Mouse (Mus musculus) midbrain, embryonic 13.5 days (tissue): ENCODE measurements around the gene Surf1. TPM values are rescaled to one million over a fixed set of nuclear protein-coding genes. Genes with fewer than 3 reads are reported as not detected.

Experiments
- ATAC-seq: fragments of 200-750 bp; cut with Nextera tagmentation; 2 replicates; pipeline ENCODE4 v1.8.0; 2017; ENCODE audit warnings: mild to moderate bottlenecking, moderate TSS enrichment, moderate library complexity
- H3K27ac ChIP-seq: fragments of 300-500 bp; sonication (generic); 2 replicates; pipeline ENCODE4 v1.5.1; 2015; ENCODE audit warnings: inconsistent platforms, mild to moderate bottlenecking, moderate library complexity
- H3K27me3 ChIP-seq: fragments of 300-500 bp; sonication (generic); 2 replicates; pipeline ENCODE4 v1.6.1; 2015; ENCODE audit warnings: mild to moderate bottlenecking, inconsistent platforms
- H3K36me3 ChIP-seq: fragments of 300-500 bp; sonication (generic); 2 replicates; pipeline ENCODE4 v1.6.1; 2015; ENCODE audit warnings: mild to moderate bottlenecking, inconsistent platforms
- H3K4me1 ChIP-seq: fragments of 300-500 bp; sonication (generic); replicated peaks from 2 replicates; pipeline ENCODE4 v1.6.1; 2015; ENCODE audit warnings: inconsistent platforms
- H3K4me2 ChIP-seq: fragments of 300-500 bp; sonication (generic); replicated peaks from 2 replicates; pipeline ENCODE4 v1.6.1; 2015; ENCODE audit warnings: moderate library complexity, mild to moderate bottlenecking, inconsistent platforms
- H3K4me3 ChIP-seq: fragments of 300-500 bp; sonication (generic); replicated peaks from 2 replicates; pipeline ENCODE4 v1.5.1; 2015; ENCODE audit warnings: mild to moderate bottlenecking, inconsistent platforms
- H3K9ac ChIP-seq: fragments of 300-500 bp; sonication (generic); replicated peaks from 2 replicates; pipeline ENCODE4 v1.6.1; 2015; ENCODE audit warnings: mild to moderate bottlenecking, inconsistent platforms
- H3K9me3 ChIP-seq: fragments of 300-500 bp; sonication (generic); 2 replicates; pipeline ENCODE4 v1.6.1; 2016; ENCODE audit warnings: mild to moderate bottlenecking, inconsistent platforms
- WGBS: fragments of 180-500 bp; shearing (Covaris S2); methylation state at CpG from one replicate; pipeline ENCODE4 v1.1.7; 2015; 5-methylcytosine and 5-hydroxymethylcytosine counted together
- polyA plus RNA-seq: library from polyadenylated mRNA; unstranded; fragments of >200 nt; fragmentation: Nextera tagmentation; extraction: Ambion mirVana; gene quantifications from 2 replicates; pipeline ENCODE4 v1.2.1, GENCODE M21; 2015

Gene Surf1
- polyA plus RNA-seq, 1 experiment from 2014 or later = 76.5 TPM

DNA sequence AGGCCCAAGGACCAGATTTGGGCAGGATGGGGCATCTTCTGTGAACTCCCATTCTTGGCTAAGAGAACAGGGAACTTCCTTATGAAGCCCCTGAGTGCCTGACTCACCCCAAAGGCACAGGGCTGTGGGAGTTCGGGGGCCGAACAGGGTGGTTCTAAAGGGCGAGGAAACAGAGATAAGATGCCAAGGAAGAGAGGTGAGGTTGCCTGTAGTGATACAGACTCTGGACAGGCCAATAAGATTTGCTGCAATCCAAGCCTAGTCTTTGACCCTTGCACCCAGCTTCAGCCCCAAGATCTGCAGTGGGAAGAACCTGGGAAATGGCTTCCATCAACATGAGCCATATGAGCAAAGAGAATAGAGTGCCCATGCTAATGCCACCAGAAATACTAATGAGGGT is 26.9 kb upstream of the Surf1 start:
- no peaks in the 10 kb centered on the region for H3K4me1 ChIP-seq
- H3K36me3 ChIP-seq = peaks cover 7% of the 10 kb centered on the region
- no peaks in the 10 kb centered on the region for H3K9me3 ChIP-seq
- WGBS = 92% methylated on average over 3 of the region's 3 CpGs
- no peaks in the 10 kb centered on the region for H3K27me3 ChIP-seq
- H3K27ac ChIP-seq = no peak overlapping the region
- no peak for ATAC-seq
- H3K4me3 ChIP-seq = no peak overlapping the region
- H3K4me2 ChIP-seq = no peak overlapping the region
- no peak overlapping the region for H3K9ac ChIP-seq

DNA sequence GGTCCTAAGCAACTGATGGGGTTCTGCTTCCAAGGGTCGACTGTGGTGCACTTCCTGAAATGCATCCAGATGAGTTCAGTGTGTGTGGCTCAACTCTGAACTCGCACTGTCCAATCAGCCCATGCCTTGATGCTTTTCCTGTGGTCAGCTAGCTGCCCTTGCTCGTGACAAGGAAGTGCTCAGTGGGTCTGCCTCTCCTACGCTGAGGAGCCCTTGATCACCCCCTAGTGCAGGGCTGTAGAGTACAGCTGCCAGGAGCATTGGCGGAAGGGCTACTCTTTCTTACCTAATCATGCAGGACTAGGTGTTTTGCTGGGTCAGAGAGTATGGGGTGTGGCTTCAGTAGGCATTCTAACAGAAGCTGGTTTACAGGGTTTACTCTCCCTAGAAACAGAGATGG is 25.2 kb upstream of the Surf1 start:
- Histone ChIP-seq H3K4me1 (no peaks in the 10 kb centered on the region), H3K27ac (no peak overlapping the region), H3K4me2 (no peak overlapping the region), H3K36me3 (peaks cover 2% of the 10 kb centered on the region; the same call in 1 of the 2 replicates), H3K4me3 (no peak overlapping the region), H3K27me3 (no peaks in the 10 kb centered on the region), H3K9me3 (no peaks in the 10 kb centered on the region), H3K9ac (no peak overlapping the region)
- no peak for ATAC-seq
- 43% methylated on average over 5 of the region's 5 CpGs for WGBS

DNA sequence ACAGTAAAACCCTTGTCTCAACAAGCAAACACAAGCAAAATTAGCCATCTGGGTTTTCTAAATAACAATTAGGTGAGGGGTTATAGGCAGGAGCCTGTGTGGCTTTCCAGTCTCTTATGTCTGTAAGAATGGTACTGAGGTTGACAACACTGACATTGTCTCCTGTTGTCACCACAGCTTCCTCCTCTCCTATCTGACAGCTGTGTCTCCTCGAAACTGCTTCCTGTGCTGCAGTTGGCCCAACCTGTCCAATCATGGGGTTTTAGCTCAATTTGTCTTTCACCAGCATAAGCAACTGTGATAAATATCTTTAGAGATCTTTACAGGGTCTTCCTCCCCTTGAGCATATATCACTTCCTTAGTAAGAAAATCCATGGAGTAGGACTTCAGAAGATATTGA is 20.1 kb upstream of the Surf1 start:
- WGBS = 70% methylated on average over 1 of the region's 1 CpGs

GRCm38 (mm10) chr2:26935286-26935685 is 19.0 kb upstream of the Surf1 start:
- ATAC-seq = no peak
- Histone ChIP-seq H3K36me3 (0 out of 2 replicates have a peak, but pooled peaks cover 4% of the 10 kb centered on the region), H3K4me1 (peaks cover 25% of the 10 kb centered on the region), H3K4me2 (no peak overlapping the region), H3K4me3 (no peak overlapping the region), H3K9ac (no peak overlapping the region), H3K9me3 (no peaks in the 10 kb centered on the region), H3K27ac (no peak overlapping the region), H3K27me3 (no peaks in the 10 kb centered on the region; the same call in 1 of the 2 replicates)
- 91% methylated on average over 2 of the region's 2 CpGs for WGBS

More for the DNA sequence above, 20.1 kb upstream of the Surf1 start:
- Histone ChIP-seq H3K4me3 (no peak overlapping the region), H3K4me1 (peaks cover 14% of the 10 kb centered on the region), H3K27ac (no peak overlapping the region), H3K9ac (no peak overlapping the region), H3K27me3 (no peaks in the 10 kb centered on the region; the same call in 1 of the 2 replicates), H3K36me3 (no peaks in the 10 kb centered on the region), H3K4me2 (no peak overlapping the region), H3K9me3 (no peaks in the 10 kb centered on the region)
- no peak for ATAC-seq

GRCm38 (mm10) chr2:26933304-26934055 is 17.1 kb upstream of the Surf1 start, which contains the start of the genes Surf4 and Stkld1:
TSS of gene Surf4 (minus strand) at chr2:26933928.
TSS of gene Stkld1 (plus strand) at chr2:26934047.
- WGBS = 2% methylated on average over 52 of the region's 70 CpGs
- ATAC-seq = peak; percentile 95
- peak within 1 kb of the TSS; percentile 96 for H3K4me2 ChIP-seq

GRCm38 (mm10) chr2:26932473-26933303 is 16.4 kb upstream of the Surf1 start:
- H3K4me3 ChIP-seq = peak overlapping the region; percentile 97
- H3K36me3 ChIP-seq = peaks cover 20% of the 10 kb centered on the region; the same call in 1 of the 2 replicates
- H3K4me2 ChIP-seq = peak overlapping the region; percentile 96
- WGBS = 3% methylated on average over 49 of the region's 49 CpGs
- no peaks in the 10 kb centered on the region for H3K9me3 ChIP-seq
- H3K9ac ChIP-seq = peak overlapping the region; percentile 99
- ATAC-seq = no peak; the same call in 1 of the 2 replicates
- H3K27me3 ChIP-seq = no peaks in the 10 kb centered on the region; the same call in 1 of the 2 replicates
- H3K27ac ChIP-seq = peak overlapping the region; percentile 81
- H3K4me1 ChIP-seq = peaks cover 31% of the 10 kb centered on the region

More at GRCm38 (mm10) chr2:26933304-26934055, 17.1 kb upstream of the Surf1 start, which contains the start of the genes Surf4 and Stkld1:
- Histone ChIP-seq H3K4me3 (peak within 1 kb of the TSS; percentile 97), H3K36me3 (0 out of 2 replicates have a peak, but pooled peaks cover 14% of the 10 kb centered on the region), H3K27ac (peak within 1 kb of the TSS; percentile 81), H3K9ac (peak within 1 kb of the TSS; percentile 99), H3K9me3 (no peaks in the 10 kb centered on the region), H3K4me1 (peaks cover 31% of the 10 kb centered on the region), H3K27me3 (no peaks in the 10 kb centered on the region; the same call in 1 of the 2 replicates)

GRCm38 (mm10) chr2:26930390-26930789 is 14.1 kb upstream of the Surf1 start:
- no peak overlapping the region for H3K4me3 ChIP-seq
- peaks cover 41% of the 10 kb centered on the region for H3K36me3 ChIP-seq
- no peaks in the 10 kb centered on the region; the same call in 1 of the 2 replicates for H3K27me3 ChIP-seq
- no peak overlapping the region for H3K27ac ChIP-seq
- H3K9me3 ChIP-seq = no peaks in the 10 kb centered on the region
- 38% methylated on average over 1 of the region's 1 CpGs for WGBS
- H3K4me1 ChIP-seq = peaks cover 31% of the 10 kb centered on the region
- H3K9ac ChIP-seq = no peak overlapping the region
- no peak overlapping the region for H3K4me2 ChIP-seq
- ATAC-seq = no peak

DNA sequence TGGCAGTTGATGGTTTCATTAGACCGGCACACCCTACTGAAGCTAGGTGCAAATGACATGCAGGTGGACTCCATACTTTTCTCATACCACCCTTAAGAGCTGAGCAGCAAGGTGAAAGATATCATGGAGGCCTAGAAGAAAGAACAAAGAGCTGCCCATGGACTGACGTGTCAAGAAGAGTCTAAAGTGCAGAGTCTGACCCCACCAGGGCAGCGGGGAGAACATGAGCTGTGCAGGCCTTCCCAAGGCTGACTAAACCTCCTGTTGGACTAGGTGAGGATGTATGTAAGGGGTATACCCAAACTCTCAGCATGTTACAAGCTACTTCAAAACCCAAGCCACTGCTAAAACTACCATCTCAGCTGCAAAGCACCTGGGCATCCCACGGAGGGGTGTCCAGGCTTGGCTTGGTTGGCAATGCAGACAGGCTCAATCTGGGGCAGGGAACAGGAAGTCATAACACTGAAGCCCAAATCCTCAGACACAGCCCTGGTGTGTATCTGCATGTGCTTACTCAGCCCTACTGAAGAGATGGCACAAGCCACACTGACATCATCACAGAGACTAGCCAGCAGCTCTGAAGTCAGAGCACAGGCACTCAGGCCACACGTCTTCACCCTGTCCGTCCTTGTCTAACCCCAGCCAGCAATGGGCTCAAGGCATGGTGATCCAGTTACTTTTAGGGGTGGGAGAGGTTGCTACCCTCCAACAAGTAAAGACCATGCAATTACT is 11.6 kb upstream of the Surf1 start:
- Histone ChIP-seq H3K9ac (no peak overlapping the region), H3K36me3 (peaks cover 66% of the 10 kb centered on the region), H3K27me3 (no peaks in the 10 kb centered on the region), H3K4me1 (peaks cover 31% of the 10 kb centered on the region), H3K9me3 (no peaks in the 10 kb centered on the region), H3K4me2 (no peak overlapping the region), H3K27ac (no peak overlapping the region), H3K4me3 (no peak overlapping the region)
- ATAC-seq = no peak
- 94% methylated on average over 6 of the region's 6 CpGs for WGBS

DNA sequence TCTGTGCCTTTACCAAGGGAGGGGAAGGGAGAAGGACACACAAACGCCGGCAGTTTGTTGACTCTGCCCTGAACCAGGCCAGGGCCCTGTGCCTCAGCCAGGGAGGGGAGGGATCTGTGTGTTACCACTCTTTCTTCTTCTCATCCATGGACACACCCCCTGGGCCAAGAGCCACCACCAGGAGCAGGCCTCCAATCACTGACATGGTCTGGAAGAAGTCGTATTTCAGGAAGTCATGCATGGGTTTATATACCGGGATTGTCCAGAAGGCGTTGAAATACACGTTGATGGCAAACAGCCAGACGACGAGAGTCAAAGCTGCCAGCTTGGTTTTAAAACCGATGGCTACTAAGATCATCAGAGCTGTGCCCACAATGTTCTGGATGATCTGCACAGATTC is 5.5 kb upstream of the Surf1 start:
- H3K4me1 ChIP-seq = peaks cover 18% of the 10 kb centered on the region
- WGBS = 92% methylated on average over 9 of the region's 9 CpGs
- H3K36me3 ChIP-seq = peaks cover 96% of the 10 kb centered on the region
- no peak overlapping the region for H3K4me2 ChIP-seq
- H3K4me3 ChIP-seq = no peak overlapping the region
- H3K9me3 ChIP-seq = no peaks in the 10 kb centered on the region
- H3K27ac ChIP-seq = no peak overlapping the region
- no peaks in the 10 kb centered on the region for H3K27me3 ChIP-seq
- ATAC-seq = no peak
- no peak overlapping the region for H3K9ac ChIP-seq

- no peaks in the 10 kb centered on the region for H3K9me3 ChIP-seq
- H3K36me3 ChIP-seq = peaks cover 81% of the 10 kb centered on the region
- H3K9ac ChIP-seq = no peak overlapping the region
- ATAC-seq = no peak
- H3K4me2 ChIP-seq = no peak overlapping the region
- no peak overlapping the region for H3K27ac ChIP-seq
- WGBS = 84% methylated on average over 6 of the region's 6 CpGs
- H3K27me3 ChIP-seq = no peaks in the 10 kb centered on the region
- H3K4me1 ChIP-seq = peaks cover 27% of the 10 kb centered on the region
- no peak overlapping the region for H3K4me3 ChIP-seq
Observed at GRCm38 (mm10) chr2:26920190-26920855, 4.0 kb upstream of the Surf1 start.

DNA sequence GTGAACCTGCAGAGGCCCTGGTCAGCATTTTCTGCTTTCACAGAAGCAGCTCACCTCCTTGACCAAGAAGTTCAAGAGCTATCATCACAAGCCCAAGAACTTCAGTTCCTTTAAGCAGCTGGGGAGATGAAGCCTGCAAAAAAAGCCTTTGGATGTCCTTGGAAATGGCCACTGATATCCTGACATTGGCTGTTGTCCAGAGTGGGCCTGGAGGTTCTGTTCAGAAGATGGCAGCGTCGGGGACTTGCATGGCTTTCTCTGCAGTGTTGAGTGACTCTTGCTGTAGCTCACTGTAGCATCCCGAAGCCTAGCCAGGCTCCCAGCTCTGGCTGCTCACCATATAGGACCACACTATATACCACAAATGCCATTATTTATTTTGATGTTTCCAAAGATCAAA is 3.4 kb upstream of the Surf1 start:
- 92% methylated on average over 3 of the region's 3 CpGs for WGBS
- ATAC-seq = no peak
- Histone ChIP-seq H3K9me3 (no peaks in the 10 kb centered on the region), H3K36me3 (peaks cover 75% of the 10 kb centered on the region), H3K4me1 (peaks cover 33% of the 10 kb centered on the region), H3K27ac (no peak overlapping the region), H3K9ac (no peak overlapping the region), H3K4me3 (no peak overlapping the region), H3K27me3 (no peaks in the 10 kb centered on the region), H3K4me2 (no peak overlapping the region)
